Mouse (Mus musculus) bone marrow macrophage, adult 2 months (primary cell): ENCODE results near the gene Xpo6.

Experiments
- CTCF ChIP-seq: IDR thresholded peaks from 2 replicates; pipeline ENCODE4 v1.5.1; 2012; ENCODE audit warnings: low read depth, mild to moderate bottlenecking, low read length, moderate library complexity
- POLR2A ChIP-seq: IDR thresholded peaks from 2 replicates; pipeline ENCODE4 v1.6.1; 2012; ENCODE audit warnings: mild to moderate bottlenecking, low read depth, low read length, borderline replicate concordance

DNA sequence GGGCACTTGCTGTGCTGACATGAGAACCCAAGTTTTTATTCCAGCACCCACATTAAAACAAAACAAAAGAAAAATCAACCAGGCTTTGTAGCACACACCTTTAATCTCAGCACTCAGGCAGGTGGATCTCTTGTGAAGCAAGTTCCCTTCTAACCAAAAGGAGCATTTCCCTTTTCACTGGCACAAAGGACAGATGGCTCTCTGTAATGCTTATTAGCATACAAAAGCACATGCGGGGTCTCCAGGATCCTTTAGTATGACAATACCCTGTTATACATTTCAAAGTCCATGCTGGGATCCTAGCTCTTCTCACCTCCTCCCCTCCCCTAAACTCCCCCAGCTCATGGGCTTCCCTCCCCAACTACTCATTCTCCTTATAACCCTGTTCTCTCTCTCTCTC is 20.3 kb upstream of the Xpo6 start:
- TF ChIP-seq CTCF, result no peak
- no peak for TF ChIP-seq POLR2A
